Mouse (Mus musculus) gastrocnemius, postnatal 10 days (tissue): ENCODE data around the gene Dennd1b. TPM values are rescaled to one million over a fixed set of nuclear protein-coding genes. Genes with fewer than 3 reads are reported as not detected.

ENCODE experiments used
- DNase-seq: peaks from one replicate; pipeline ENCODE4 v3.0.0; 2021; ENCODE audit warnings: mixed read lengths
- total RNA-seq, 2 experiments: library from RNA; stranded (reverse); gene quantifications; 2 replicates each; pipeline ENCODE4 v1.2.3; 2021

The Dennd1b gene
- total RNA-seq, 2 experiments from 2014 or later = 20.2 to 23.6 TPM

DNA sequence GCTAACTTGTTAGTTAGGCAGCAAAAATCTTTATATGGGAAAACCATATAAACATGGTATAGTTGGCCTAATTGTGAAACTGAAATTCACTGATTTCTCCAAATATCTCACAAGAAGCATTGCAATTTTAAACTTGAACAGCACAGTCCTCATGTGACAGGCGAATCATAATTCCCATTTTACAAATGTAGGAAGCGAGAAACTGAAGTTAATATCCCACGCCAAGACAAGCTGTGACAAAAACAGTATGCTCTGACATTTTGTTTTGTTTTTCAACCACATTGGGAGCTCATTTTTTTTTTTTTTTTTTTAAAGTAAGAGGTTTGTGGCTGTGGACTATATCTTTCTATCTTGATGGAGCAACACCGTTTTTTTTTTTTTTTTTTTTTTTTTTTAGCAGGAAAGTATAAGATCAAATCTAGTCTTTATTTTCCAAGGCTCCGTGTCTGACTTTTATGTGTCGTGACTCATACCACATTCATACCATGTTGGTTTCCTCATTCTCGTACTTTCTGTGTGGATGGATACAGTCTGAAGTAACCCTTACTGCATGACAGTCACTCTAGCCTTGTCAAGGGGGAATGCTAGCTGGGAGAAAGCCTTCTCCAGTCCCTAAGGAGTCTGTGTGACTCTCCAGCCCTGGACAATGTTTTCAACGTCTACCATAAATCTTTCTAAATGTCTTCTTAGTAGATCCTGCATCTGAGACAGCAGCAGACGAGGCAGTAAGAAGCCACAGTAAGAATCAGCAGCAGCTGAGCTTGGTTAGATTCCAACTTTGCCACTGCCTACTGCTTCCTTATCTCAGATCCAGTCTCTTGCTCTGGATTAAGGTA lies 751 bp upstream of the Dennd1b start:
- no peak for DNase-seq

DNA sequence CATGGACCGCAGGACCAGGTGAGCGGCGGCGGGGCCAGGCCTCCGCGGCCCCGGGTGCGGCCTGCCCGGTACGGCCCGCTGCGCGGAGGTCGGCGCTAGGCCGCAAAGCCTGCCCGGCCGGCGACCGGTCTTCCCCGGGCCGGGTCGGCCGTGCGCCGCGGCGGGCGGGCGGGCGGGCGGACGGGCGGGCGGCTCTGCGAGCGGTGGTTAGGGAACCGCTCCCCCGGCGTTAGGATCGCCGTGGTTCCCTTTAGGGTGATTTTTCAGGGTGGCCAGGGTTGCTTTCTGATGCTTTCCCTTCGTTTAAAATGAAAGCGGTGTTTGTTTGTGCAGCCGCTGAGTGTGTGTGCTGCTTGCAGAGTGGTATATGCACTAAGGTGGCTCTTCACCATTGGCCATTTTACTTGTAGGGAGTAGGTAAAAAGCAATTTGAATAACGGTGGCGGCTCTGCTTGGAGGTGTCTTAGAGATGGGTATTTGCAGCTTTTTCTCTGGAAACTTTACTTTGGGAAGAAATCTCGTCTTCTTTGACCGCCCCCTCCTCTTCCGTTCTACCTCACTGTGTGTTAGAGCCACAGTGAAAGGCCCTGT lies 728 bp downstream of the Dennd1b start:
- DNase-seq = peak; percentile 58

DNA sequence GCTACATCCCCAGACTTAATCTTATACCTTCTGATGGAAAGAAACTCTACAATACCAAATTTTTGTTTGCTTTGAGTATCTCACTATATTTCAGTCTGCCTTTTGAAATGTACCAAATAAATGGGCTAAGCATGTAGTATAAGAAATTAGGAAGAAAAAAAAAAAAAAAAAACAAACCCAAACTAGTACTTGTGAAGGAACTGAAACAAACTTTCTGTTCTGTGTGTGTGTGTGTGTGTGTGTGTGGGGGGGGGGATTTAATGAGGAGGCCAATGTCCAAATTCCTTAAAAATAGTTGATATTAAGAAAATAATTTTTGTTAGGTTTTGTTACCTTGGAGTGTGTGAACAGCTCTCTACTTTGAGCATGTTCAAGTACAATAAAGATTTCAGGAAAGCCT lies 1.8 kb downstream of the Dennd1b start:
- no peak for DNase-seq

DNA sequence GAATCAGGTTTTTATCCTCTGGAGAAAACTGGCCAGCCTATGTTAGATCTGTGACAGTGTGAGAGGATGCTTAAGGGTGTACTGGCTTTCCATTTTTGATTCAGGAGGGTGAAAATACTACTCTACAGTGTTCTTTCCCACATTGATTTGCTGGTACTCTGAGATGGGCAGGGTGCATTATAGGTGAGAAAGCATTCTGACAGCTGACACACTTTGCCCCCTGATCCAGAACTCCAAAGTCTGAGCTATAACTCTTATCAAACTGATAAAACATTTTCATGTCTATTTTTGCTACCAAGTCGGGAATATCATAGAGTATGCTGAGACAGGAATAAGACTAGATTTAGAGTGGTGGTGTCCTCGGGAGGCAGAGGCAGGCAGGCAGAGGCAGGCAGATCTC lies 2.3 kb downstream of the Dennd1b start:
- DNase-seq = no peak

DNA sequence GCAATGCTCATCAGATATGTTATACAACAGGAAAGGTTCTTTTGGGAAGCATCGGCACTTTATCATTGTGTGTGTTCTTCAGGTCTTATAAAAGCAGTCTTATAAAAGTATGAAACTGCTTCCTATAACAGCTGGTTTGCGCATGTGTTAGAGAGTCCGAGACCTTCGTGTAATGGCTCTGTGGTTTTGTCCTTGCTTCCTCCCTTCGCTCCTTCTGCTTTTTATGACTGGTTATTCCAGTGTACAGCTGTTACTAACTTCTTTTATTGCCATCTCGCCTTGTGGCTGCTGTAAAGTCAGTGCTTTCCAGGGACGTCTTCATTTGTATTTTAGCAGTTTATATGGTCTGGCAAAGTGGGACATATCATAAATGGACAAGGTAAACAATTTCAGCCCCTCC lies 4.2 kb downstream of the Dennd1b start:
- DNase-seq = no peak

DNA sequence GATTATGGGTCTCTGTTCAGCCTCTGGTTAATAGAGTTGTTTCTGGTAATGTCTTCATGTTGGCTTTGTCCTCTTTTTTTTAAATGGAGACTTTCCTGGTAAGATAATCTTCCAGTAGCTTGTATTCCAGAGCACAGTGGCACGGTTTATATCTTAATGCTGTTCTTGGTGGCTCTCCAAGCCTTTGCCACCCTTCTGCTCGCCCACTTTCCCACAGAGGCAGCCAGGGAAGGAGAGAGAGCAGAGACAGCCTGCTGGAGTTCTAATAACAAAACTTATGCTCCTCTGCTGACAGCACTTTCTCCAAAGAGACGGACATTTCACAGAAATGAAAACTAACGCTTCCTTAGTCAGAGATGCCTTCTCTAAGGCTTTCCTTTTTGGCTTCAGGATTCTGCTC lies 6.8 kb downstream of the Dennd1b start:
- no peak for DNase-seq

DNA sequence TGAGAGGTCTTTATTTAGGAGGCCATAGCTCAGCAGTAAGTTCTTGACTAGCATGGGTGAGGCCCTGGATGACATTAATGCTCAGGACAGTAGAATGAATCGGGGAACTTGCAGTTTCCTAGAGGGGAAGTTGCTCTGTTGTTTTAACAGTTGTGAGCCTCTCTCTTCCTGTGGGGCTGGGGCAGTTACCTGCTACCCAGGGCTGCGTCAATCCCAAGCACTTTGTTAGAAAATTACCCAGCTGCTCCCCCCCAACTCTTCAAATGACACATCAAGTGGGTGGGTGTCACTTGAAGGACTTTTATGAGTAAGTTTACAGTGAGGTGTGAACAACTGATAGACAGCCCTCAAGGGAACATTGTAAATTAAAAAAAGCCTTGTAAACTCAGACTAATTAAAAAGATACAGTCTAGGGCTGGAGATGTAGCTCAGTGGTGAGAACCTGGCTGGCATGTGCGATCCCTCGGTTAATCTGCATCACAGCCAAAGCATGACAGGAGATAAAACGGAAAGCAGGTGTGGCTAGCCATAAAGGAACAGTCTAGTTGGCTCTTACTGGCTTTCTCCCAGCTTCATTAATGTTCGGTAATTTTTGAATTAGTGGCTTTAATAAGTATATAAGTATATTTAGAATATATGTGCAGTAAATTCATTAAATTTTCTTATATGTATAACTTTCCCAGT lies 10.4 kb downstream of the Dennd1b start:
- DNase-seq = no peak

DNA sequence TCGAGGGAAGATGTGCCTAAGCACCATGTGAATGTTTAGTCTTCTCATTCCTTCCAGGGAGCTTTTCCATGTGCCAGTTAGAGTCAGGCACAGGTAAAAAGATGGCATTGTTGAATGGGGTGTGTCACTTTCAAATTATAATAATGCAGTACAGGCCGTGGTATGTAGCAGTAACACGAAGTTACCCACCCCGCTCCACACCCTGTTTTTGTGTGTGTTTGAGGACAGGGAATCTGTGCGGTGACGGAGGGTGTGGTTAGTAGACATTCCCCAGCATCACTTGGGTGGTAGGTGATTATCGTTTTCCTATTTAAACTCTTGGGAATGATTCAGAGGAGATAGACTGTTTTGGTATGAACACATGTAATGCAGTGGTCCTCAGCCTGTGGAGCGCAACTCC lies 11.6 kb downstream of the Dennd1b start:
- DNase-seq = no peak

DNA sequence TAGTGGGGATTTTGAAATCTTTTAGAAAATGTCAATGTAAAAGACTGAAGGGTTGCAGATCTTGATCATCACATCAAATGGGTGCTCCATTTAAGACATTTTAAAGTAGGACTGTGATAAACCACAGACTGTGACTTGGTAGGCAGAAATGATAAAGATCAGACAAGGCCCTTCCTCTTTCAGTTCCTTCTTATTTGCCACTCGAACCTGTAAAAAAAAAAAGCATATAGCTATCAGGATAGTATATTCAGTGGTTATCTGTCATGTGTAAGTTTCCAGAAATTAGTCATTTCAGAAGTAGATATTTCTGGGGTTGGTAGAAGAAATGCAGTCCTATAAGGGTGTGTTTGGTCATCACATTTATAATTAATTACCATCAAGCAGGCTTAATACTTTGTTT lies 12.7 kb downstream of the Dennd1b start:
- DNase-seq = no peak

DNA sequence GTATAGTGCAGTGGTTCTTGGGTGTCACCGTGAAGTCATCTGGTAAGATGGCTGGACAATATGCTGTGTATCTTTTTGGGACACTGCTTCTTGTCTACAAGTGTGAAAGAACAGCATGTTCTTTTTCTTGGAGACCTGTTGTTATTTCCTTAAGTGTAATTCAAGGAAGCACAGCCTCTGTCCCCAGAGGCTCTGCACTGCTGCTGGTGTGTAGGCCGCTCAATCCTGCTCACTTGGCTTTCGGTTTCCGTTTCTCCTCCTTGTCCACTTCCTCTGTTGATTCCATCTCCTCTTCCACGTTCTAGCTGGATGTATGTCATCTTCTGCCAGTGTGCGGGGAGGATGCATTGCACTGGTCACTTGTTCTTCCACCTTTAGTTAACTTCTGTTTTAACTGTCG lies 19.0 kb downstream of the Dennd1b start:
- DNase-seq = no peak

DNA sequence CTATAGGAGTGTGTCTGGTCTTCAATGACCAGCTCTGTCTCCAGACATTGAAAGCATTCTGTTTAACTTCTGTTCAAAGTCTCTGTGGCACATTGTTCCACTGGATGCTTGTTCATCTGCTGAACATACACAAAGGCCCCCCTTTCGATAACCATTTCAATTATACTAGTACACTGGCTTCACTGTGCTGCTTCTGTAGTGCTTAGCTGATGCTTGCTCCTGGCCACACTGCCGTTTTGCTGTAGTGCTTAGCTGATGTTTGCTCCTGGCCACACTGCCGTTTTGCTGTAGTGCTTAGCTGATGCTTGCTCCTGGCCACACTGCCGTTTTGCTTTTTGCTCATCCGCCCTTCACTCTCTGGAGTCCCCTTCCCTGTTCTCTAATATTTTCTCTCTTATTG lies 19.4 kb downstream of the Dennd1b start:
- no peak for DNase-seq

DNA sequence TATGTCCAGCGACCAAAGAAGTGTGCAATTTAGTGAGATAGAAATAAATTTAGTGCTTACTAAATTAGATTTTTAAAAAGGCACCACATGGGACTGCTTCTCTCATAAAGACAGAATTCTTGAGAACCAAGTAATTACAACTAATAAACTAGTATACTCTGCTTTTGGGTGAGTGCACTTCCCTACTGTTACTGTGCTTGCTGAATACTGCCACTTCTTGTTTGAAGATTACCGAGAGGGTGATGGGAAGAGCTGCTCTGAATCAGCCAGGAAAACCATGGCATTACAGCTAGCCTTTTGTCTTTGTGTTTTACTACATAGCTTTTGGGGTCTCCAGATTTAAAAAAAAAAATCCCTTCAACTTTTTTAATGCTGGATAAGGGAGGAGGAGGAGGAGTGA lies 19.8 kb downstream of the Dennd1b start:
- DNase-seq = no peak

DNA sequence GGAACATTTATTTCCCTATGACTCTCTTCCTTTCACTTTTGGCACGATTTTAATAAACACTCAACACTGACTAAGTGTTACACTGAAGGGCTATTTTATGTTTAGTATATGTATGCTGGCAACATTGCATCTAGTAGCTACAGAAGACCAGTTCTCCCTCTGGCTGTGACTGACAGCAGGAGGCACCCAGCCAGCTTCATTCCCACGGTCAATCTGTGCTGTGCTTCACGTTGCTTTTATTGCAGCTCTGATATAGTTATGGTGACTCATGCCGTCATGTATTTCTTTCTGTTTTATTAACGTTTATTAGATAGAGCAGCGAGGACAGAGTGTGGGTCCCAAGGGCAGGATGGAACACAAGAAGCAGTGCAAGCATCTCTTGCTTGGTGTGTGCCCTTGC lies 20.2 kb downstream of the Dennd1b start:
- no peak for DNase-seq

DNA sequence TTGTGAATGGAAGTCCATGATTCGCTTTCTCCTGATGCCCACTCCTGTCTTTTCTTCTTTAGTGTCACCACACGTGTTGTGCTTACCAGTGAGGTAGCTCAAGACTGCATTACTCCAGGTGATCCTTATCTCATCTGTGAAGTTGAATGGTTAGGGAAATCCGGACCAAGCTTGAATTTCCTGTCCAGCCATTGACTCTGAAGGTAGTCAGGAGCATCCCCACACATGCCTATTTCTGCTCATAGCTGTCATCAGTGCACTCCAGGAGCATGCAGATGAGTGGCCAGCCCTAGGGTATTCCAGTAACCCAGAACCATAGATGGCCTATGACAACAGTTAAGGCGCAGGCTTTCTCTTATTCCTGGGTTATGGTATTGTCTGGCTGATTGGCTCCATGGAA lies 20.9 kb downstream of the Dennd1b start:
- DNase-seq = no peak

DNA sequence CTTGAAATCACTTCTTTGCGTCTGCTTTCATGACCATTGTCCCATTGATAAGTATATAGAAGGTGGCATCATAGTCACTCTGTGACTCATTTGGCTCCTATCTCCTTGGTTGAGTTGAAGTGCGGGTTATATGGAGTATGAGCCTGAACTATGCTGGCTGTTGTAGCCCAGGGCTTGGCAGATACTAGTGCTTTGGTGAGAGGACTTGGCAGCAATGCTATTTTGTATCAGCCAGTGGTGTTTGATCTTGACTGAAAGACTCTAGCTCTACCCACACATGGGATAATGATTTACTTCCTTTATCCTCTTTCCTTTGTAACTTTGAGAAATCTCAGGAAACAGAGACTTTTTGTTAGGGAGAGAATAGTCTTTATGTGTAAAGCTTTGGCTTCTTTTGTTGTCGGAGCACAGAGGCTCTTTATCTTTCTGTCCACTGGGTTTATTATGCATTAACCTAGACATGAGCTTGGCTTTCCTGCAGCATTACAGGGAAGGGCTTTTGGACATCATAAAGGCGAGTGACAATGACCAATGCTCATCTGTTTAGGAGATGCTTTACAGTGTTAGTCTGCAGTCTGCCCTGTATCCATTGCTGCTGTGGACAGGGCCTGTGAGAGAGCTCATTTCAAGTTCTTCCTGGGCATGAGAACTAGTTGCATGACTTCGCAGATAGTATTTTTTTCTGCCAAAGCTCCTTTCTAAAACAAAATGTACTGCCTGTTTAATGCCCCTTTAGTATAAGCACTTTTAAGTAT lies 29.3 kb downstream of the Dennd1b start:
- no peak for DNase-seq

DNA sequence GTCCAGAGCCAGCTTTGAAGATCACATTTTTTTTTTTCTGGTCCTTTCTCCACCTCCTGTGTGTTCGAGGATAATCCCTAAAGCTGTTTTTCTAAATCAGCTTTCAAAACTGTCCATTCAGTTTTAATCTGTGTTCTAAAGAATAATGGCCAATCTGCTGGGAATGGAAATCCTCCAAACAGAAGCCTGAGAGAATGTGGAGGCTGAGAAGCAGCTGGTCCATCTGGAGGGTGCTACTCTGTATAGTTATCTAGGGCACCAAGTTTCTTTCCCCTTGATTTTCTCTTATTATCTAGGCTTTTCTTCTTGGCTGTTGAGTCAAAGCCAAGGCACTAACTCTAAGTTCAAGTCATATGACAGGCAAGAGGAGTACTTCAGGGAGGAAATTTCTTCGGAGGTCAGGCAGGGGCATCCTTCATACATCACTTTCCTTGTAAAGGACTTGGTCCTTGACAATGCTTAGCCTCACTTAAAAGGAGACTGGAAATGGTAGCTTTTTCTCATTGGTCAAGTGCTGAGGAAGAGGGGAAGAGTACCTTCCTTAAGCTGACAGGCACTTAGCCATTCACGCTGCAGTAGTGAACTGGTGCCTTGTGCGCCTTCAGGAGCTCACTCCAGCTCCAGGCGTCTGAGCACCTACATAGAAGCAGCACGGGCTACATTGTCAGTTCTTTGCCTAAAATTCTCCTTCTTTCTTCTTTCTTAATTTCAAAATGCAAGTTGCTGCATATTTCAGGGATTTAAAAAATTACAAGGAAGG lies 32.6 kb downstream of the Dennd1b start:
- no peak for DNase-seq

DNA sequence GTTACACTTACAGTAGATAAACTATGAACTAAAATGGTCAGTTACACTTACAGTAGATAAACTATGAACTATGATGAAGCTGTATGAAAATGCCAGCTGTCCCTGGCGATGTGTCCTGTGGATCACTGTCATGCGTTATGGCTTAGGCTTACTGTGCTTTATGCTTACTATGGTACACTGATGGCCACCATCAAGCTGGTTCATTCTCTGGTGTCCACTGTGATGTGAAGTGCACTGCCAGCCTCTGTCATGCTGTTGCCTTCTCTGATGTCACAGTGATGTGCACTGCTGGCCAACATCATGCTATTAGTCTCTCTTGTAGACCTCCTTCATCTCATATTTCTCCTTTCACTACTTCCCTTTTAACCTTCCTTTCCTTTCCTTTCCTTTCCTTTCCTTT lies 33.4 kb downstream of the Dennd1b start:
- no peak for DNase-seq

DNA sequence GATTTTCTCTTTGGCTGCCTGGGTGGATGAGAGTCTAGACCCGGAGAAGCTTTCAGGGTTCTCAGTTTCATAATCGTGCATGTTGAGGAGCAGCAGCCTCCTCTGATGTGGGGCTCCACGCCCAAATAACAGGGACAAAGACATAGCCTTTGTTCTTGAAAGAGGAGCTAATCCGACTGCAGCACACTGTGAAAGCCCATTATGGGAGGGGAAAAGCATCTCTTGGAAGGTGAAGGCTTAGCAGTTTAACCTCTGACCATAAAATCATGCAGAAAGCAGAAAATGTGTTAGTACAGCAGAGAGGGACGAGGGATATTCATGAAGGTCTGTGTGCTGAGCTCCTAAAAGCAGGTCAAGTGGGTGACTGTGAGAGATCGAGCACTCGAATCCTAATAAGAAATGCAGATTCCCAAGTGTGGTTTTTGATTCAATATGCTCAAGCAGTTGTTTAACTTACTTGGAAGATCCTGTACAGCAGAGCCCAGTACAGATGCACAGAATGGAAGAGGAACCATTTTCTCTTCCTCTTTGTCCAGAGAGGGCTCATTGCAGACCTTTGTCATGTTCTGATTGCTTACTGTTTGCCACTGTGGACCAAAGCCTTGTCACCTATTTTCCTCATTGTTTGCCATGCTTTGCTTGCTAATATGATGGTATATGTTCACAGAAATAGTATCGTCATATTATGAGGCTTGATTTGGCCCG lies 37.6 kb downstream of the Dennd1b start:
- no peak for DNase-seq

DNA sequence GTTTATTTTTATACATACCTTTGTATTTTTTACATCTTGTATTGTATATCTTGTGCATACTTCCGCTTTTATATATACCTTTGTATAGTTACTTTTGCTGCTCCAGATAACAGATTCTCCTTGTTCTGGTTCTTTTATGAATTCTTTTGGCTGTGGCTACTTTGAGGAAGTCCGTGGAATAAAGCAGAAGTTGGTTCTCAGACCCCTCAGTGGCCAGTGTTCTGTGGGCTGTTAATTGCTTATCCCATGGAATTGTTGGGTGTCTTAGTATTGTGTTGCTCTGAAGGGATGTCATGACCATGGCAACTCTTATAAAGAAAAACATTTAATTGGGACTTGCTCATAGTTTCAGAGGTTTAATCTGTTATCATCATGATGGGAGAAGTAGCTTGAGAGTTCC lies 40.3 kb downstream of the Dennd1b start:
- DNase-seq = no peak

DNA sequence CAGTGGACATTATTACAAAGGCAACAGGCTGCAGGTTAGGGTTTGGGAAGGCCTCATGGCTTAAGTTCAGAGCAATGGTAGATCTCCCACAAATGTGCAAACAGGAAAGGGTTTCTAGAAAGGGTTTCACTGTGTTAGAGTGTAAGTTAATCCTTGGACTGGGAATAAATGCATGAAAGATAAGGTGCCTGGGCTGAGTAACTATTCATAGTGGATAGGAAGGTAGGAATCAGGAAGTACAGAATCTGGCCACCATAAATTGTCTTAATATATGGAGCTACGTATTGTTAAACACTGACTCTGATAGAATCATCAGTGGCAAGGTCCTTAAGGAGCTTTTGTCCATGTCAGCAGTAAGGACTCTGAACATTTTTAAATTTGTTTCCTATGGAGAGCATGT lies 42.8 kb downstream of the Dennd1b start:
- DNase-seq = no peak

DNA sequence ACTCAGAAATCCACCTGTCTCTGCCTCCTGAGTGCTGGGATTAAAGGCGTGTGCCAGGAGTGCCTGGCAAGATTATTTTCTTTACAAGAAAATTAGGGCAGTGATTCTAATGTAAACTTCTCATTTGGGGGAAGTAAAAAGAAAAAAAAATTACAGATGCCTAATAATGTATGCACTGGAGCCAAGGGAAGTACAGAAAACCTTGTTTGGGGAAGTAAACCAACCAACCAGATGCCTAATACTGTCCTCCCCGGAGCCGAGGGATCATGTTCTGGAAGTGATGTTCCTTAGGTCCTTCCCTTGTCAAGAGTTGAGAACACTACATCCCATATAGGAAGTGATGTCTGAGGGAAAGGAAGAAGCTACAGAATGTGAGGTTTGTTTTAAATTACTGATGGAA lies 44.2 kb downstream of the Dennd1b start:
- no peak for DNase-seq
